Mouse (Mus musculus) liver, embryonic 11.5 days (tissue): ENCODE data around the gene Nif3l1. TPM values are rescaled to one million over a fixed set of nuclear protein-coding genes. Genes with fewer than 3 reads are reported as not detected.

Source experiments
- ATAC-seq: fragments of 200-750 bp; cut with Nextera tagmentation; replicated peaks from 2 replicates; pipeline ENCODE4 v1.8.0; 2017; ENCODE audit warnings: moderate number of reproducible peaks, mild to moderate bottlenecking, moderate TSS enrichment, moderate library complexity; ENCODE audit not compliant: low FRiP score
- DNase-seq: peaks from one replicate; pipeline ENCODE4 v3.0.0-alpha.2; 2017; ENCODE audit warnings: low spot score
- H3K27ac ChIP-seq: fragments of 300-500 bp; sonication (generic); 2 replicates; pipeline ENCODE4 v1.5.1; 2014; ENCODE audit warnings: mild to moderate bottlenecking, low read depth, low read length, control low read depth
- H3K27me3 ChIP-seq: fragments of 300-500 bp; sonication (generic); replicated peaks from 2 replicates; pipeline ENCODE4 v1.6.1; 2014; ENCODE audit warnings: low read length, mixed read lengths; ENCODE audit not compliant: control insufficient read depth, insufficient read depth
- H3K36me3 ChIP-seq: fragments of 300-500 bp; sonication (generic); 2 replicates; pipeline ENCODE4 v1.6.1; 2014; ENCODE audit warnings: mild to moderate bottlenecking, low read length, moderate library complexity, mixed read lengths; ENCODE audit not compliant: control insufficient read depth, insufficient read depth
- H3K4me1 ChIP-seq: fragments of 300-500 bp; sonication (generic); replicated peaks from 2 replicates; pipeline ENCODE4 v1.6.1; 2014; ENCODE audit warnings: low read length, mixed read lengths; ENCODE audit not compliant: control insufficient read depth, insufficient read depth
- H3K4me2 ChIP-seq: fragments of 300-500 bp; sonication (generic); 2 replicates; pipeline ENCODE4 v1.6.1; 2014; ENCODE audit warnings: mild to moderate bottlenecking, control low read depth, moderate library complexity
- H3K4me3 ChIP-seq: fragments of 300-500 bp; sonication (generic); 2 replicates; pipeline ENCODE4 v1.5.1; 2014; ENCODE audit warnings: low read depth, low read length, control low read depth
- H3K9ac ChIP-seq: fragments of 300-500 bp; sonication (generic); 2 replicates; pipeline ENCODE4 v1.6.1; 2014; ENCODE audit warnings: low read depth, low read length, control low read depth
- H3K9me3 ChIP-seq: fragments of 300-500 bp; sonication (generic); 2 replicates; pipeline ENCODE4 v1.6.1; 2016; ENCODE audit warnings: low read length, inconsistent platforms, mixed read lengths; ENCODE audit not compliant: control insufficient read depth
- WGBS: fragments of 180-500 bp; shearing (Covaris S2); extraction: QIAGEN DNeasy Blood & Tissue Kit; methylation state at CpG from one replicate; pipeline ENCODE4 v1.1.7; 2014; 5-methylcytosine and 5-hydroxymethylcytosine counted together
- polyA plus RNA-seq: library from polyadenylated mRNA; unstranded; fragments of >200 nt; fragmentation: Nextera tagmentation; extraction: Ambion mirVana; gene quantifications from 2 replicates; pipeline ENCODE4 v1.2.1, GENCODE M21; 2014

Nif3l1 gene
- polyA plus RNA-seq, 1 experiment from 2014 or later, result 45.0 TPM

DNA sequence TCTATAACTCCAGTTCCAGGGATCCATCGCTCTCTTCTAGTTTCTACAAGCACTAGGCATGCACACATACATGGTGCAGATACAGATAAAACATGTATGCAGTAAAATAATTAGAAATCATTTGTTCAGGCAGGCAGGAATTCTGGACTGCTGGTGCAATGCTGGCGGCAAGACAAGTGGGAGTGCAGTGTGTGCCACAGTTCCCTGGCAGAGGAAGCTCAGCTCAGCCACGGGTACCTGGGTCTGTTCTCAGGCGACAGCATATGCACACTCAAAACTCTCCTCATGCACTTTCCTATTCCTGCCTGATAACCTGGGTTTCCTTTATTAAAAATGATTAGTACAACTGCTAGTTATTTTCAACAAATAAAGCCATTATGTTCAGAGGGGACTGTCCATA lies 20.1 kb downstream of the Nif3l1 start:
- WGBS, result 91% methylated on average over 4 of the region's 4 CpGs
- peaks cover 45% of the 10 kb centered on the region for H3K36me3 ChIP-seq
- DNase-seq, result no peak
- no peaks in the 10 kb centered on the region for H3K9me3 ChIP-seq
- ATAC-seq, result no peak
- no peak overlapping the region for H3K4me3 ChIP-seq
- H3K4me1 ChIP-seq, result no peaks in the 10 kb centered on the region
- no peak overlapping the region for H3K9ac ChIP-seq
- no peaks in the 10 kb centered on the region for H3K27me3 ChIP-seq
- no peak overlapping the region for H3K27ac ChIP-seq
- no peak overlapping the region for H3K4me2 ChIP-seq

DNA sequence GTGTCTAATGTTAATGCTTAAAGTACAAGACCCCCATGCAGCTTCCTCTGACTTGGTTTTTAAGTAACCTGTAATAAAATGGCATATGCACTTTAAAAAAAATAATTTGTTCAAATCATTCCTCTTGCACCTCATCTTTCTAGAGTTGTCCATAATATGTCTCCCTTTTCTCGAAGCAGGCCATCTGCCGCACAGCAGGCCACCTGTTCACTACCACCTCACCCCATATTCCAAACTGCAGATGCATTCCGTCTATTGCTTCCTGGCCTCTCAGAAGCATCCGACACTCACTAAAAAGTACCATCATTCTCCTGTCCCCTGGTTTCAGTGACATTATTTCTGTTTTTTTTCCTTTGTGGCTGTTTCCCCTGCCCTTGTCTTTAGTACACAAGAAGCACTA lies 20.6 kb downstream of the Nif3l1 start:
- H3K9me3 ChIP-seq, result no peaks in the 10 kb centered on the region
- no peak overlapping the region for H3K27ac ChIP-seq
- ATAC-seq (no peak), DNase-seq (no peak)
- H3K36me3 ChIP-seq, result peaks cover 46% of the 10 kb centered on the region
- H3K9ac ChIP-seq, result no peak overlapping the region
- no peaks in the 10 kb centered on the region for H3K4me1 ChIP-seq
- WGBS, result 92% methylated on average over 4 of the region's 4 CpGs
- no peaks in the 10 kb centered on the region for H3K27me3 ChIP-seq
- H3K4me3 ChIP-seq, result no peak overlapping the region
- no peak overlapping the region for H3K4me2 ChIP-seq

DNA sequence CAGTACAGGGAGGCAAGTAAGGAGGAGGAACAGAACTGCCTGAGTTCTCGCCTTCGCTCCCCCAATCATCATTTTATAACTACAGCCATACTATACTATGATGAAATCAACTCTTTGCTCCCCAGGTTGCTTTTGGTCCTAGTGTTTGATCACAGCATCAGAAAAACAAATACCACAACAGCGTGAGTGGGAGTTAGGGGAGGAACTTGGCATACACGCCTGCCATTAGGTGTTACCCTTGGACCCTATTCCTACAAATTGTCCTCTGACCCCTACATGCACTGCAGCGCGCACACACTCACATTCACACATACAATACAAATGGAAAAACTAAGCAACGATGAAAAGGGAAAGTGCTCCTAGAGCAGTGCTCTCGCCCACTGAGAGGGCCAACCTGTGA lies 30.7 kb downstream of the Nif3l1 start:
- WGBS, result 95% methylated on average over 8 of the region's 8 CpGs
- Histone ChIP-seq H3K27me3 (no peaks in the 10 kb centered on the region), H3K9ac (no peak overlapping the region), H3K36me3 (peaks cover 47% of the 10 kb centered on the region), H3K27ac (no peak overlapping the region), H3K4me1 (no peaks in the 10 kb centered on the region), H3K4me3 (no peak overlapping the region), H3K4me2 (no peak overlapping the region), H3K9me3 (no peaks in the 10 kb centered on the region)
- DNase-seq (no peak), ATAC-seq (no peak)

DNA sequence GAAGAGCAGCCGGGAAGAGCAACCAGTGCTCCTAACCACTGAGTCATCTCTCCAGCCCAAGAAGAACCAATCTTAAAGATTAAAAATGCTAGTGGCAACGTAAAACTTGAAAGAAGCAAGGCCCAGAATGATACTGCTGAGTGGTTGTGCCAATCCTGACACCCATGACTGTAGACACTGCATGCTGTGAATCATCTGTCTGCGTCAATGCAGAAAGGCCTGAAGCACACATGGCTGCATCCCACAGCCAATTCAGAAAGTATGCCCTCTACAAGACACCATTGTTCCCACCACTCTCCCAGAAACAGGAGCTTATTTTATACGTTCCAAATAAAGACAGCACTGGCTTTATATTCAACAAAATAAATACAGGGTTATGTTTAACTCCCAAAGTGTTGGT lies 37.7 kb downstream of the Nif3l1 start:
- Histone ChIP-seq H3K9me3 (no peaks in the 10 kb centered on the region), H3K36me3 (peaks cover 41% of the 10 kb centered on the region), H3K4me3 (no peak overlapping the region), H3K27ac (no peak overlapping the region), H3K4me1 (no peaks in the 10 kb centered on the region), H3K9ac (no peak overlapping the region), H3K4me2 (no peak overlapping the region), H3K27me3 (no peaks in the 10 kb centered on the region)
- WGBS, result 94% methylated on average over 4 of the region's 4 CpGs
- DNase-seq (no peak), ATAC-seq (no peak)

DNA sequence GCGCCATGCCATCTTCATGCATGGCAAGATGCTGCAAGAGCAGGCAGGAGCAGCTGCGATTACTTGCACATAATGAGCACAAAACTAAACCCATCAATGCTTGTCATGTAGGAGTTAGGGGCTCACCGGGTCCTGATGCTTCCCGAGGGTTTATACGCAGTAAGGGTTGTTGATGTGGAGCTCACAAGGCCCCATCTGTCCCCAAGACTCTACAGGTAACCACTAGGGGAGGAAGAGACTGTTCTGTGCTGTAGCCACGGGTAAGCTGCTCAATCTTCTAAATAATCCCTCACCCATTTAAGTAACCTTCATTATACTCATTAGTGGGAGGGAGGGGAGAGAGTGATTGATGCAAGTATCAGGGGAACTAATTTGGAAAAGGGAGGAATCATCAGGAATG lies 50.7 kb downstream of the Nif3l1 start:
- Histone ChIP-seq H3K4me1 (no peaks in the 10 kb centered on the region), H3K9me3 (no peaks in the 10 kb centered on the region), H3K36me3 (peaks cover 50% of the 10 kb centered on the region), H3K27me3 (no peaks in the 10 kb centered on the region), H3K4me2 (no peak overlapping the region), H3K9ac (no peak overlapping the region), H3K27ac (no peak overlapping the region), H3K4me3 (no peak overlapping the region)
- 92% methylated on average over 6 of the region's 6 CpGs for WGBS
- ATAC-seq, result no peak
- DNase-seq, result no peak

DNA sequence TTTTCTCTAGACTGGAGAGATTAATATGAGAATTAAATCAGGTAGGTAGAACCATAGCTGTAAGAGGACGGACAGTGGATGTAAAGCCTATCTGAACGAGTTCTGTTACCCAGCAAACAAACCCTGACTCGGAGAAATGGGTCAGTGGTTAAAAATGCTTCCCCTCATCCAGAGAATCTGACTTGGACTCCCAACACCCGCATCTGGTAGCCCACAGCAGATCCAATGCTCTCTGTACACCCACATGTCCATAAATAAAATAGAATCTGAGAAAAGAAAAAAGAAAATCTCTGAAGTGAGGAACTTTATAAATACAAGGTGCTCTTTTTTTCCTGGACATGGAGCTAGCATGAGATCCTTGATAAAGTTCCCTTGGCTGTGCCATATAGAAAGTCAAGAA lies 52.7 kb downstream of the Nif3l1 start:
- Histone ChIP-seq H3K27ac (no peak overlapping the region), H3K4me3 (no peak overlapping the region), H3K4me1 (peaks cover 3% of the 10 kb centered on the region; the same call in 1 of the 2 replicates), H3K36me3 (peaks cover 42% of the 10 kb centered on the region), H3K27me3 (no peaks in the 10 kb centered on the region), H3K9ac (no peak overlapping the region), H3K9me3 (no peaks in the 10 kb centered on the region), H3K4me2 (no peak overlapping the region)
- ATAC-seq (no peak), DNase-seq (no peak)
- WGBS, result 93% methylated on average over 4 of the region's 4 CpGs

DNA sequence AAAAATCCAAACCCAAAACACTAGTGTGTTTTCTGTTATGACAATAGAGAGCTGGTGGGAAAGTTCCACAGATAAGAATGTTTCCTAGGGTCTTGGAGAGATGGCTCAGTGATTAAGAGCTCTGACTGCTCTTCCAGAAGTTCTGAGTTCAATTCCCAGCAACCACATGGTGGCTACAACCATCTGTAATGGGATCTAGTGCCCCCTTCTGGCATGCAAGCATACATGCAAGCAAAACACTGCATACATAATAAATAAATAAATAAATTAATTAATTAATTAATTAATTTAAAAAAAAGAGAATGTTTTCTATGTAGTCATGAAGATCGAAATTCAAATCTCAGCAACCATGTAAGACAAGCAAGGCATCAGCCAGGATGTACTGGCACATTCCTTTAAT lies 53.8 kb downstream of the Nif3l1 start:
- ATAC-seq, result no peak
- peaks cover 42% of the 10 kb centered on the region for H3K36me3 ChIP-seq

DNA sequence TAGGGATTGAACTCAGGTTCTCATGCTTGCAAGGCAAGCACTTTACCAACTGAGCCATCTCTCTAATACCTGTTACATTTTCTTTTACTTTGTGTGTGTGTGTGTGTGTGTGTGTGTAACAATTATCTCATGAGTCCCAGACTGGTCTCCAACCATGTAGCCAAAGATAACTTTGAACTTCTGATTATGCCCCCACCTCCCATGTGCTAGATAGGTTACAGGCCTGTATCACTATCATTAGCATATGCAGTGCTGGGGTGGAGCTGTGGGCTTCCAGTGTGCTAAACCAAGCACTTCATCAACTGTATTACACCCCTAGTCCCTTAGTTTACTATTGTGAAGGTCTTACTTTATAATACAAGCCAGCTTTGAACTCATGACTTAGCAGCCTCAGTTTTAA lies 58.2 kb downstream of the Nif3l1 start:
- H3K9me3 ChIP-seq, result peaks cover 20% of the 10 kb centered on the region
- peak overlapping the region; percentile 91 for H3K9ac ChIP-seq

More for the DNA sequence above, 53.8 kb downstream of the Nif3l1 start:
- no peak for DNase-seq
- 93% methylated on average over 1 of the region's 1 CpGs for WGBS
- Histone ChIP-seq H3K4me2 (no peak overlapping the region), H3K27me3 (no peaks in the 10 kb centered on the region), H3K4me3 (no peak overlapping the region), H3K9ac (no peak overlapping the region), H3K27ac (no peak overlapping the region), H3K4me1 (peaks cover 6% of the 10 kb centered on the region), H3K9me3 (no peaks in the 10 kb centered on the region)

DNA sequence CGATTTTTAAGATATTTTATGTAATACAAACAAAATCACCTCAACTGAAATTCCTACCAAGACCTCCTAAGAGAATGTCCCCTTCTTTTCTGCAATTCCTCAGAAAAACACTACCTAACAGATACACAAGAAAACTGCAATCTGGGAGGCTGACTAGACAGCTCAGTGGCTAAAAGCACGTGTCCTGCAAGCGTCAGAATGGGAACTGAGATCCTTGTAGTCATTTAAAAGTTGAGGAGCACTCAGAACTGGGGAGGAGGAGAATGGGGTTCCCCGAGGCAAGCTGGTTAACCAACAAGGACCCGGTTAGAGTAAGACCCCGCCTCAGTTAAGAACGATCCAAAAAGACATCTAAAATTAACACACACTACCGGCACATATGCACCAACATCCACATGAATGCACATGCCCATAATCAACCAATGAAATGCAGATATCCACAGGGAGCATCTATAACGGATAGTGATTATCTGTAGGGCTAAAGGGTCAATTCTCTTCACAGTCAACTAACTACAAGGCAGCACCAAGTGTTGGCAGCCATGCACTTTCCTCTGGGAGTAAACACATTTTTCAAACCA lies 58.9 kb downstream of the Nif3l1 start:
- 18% methylated on average over 9 of the region's 9 CpGs for WGBS
- Histone ChIP-seq H3K27me3 (no peaks in the 10 kb centered on the region), H3K4me2 (peak overlapping the region; percentile 89), H3K9me3 (peaks cover 25% of the 10 kb centered on the region), H3K4me1 (peaks cover 7% of the 10 kb centered on the region), H3K9ac (peak overlapping the region; percentile 91), H3K27ac (peak overlapping the region; percentile 88), H3K4me3 (peak overlapping the region; percentile 88), H3K36me3 (peaks cover 28% of the 10 kb centered on the region)
- DNase-seq, result peak; percentile 34
- ATAC-seq, result no peak

More for the DNA sequence above, 58.2 kb downstream of the Nif3l1 start:
- ATAC-seq, result peak; percentile 88
- DNase-seq, result no peak
- H3K27ac ChIP-seq, result peak overlapping the region; percentile 88
- peak overlapping the region; percentile 88 for H3K4me3 ChIP-seq
- H3K27me3 ChIP-seq, result no peaks in the 10 kb centered on the region
- H3K4me1 ChIP-seq, result peaks cover 7% of the 10 kb centered on the region
- H3K36me3 ChIP-seq, result peaks cover 27% of the 10 kb centered on the region
- H3K4me2 ChIP-seq, result peak overlapping the region; percentile 89
